Mouse (Mus musculus) liver (tissue): ENCODE measurements at regions not wholly inside any gene's neighbourhood (a gene's known extent, or its start where the extent isn't known, plus 50 kb on each side); places are given as distances from the start of the nearest gene placed in this dataset.
A peak's percentile ranks its signal among the peaks of the same experiment; 100 is the strongest.

ENCODE experiments used
- DNase-seq: peaks from one replicate; pipeline ENCODE4 v3.0.0-alpha.2; 2020; ENCODE audit warnings: mixed read lengths

GRCm38 (mm10) chr13:28750949-28751692 lies 202.4 kb downstream of the Sox4 start:
- no peak for DNase-seq

- DNase-seq, result no peak
Observed at GRCm38 (mm10) chr13:28740158-28740670, 213.3 kb downstream of the Sox4 start.

DNA sequence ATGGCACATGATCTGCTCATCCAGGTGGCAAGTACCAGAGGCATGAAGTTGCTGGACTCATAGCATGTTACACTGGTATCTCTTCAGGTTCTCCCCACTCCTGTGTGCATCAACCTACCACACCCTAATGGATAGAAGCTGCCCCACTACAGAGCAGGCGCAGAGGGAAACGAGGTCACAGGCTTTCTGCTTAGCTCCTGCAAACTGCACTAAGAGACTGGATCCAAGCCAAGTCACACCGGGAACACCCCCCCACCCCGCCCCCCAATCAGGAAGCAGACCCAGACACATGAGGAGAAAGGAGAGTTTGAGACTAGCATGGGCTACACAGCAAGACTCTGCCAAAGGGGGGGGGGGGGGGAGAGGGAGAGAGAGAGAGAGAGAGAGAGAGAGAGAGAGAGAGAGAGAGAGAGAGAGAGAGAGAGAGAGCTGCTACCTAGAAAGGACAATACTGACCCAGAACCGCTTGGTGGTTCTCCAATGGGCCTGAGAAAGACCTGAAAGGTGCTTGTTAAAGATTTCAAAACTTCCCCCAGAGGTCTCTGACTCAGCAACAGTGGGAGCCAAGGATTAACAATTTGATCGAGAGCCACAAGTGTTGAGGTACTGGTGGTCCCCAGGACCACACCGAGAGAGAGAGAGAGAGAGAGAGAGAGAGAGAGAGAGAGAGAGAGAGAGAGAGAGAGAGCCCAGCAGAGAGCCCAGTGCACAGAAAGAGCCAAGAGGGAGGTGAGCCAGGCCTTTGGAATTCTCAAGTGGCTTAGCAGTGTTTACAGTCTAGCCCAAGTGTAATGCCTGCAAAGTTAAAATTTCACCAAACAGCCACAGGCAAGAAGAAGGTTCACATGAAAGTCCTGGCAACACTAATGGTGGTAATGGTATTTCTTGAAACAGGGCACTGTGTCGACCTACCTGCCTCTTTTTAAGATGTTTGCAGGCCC lies 215.1 kb downstream of the Sox4 start:
- no peak for DNase-seq

DNA sequence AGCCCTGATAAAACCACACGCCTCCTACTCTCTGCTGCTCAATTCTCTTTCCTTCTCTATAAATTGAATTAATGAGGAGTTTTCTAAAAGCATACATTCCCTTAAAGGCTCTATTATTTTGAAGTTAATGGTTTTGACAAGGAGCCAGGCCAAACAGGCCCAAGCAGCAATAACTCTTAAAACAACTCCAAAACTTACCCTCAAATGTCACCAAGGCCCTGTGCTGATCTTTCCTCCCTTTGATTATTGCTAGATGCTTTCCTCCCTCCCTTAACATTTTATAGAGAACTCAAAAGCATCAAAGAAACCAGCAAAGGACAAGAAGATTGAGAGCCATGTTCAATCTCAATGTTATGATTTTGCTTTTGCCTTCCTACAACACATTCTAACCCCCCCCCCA lies 221.0 kb downstream of the Sox4 start:
- no peak for DNase-seq

- no peak for DNase-seq
Observed at GRCm38 (mm10) chr13:28732036-28732435, 221.5 kb downstream of the Sox4 start.

DNA sequence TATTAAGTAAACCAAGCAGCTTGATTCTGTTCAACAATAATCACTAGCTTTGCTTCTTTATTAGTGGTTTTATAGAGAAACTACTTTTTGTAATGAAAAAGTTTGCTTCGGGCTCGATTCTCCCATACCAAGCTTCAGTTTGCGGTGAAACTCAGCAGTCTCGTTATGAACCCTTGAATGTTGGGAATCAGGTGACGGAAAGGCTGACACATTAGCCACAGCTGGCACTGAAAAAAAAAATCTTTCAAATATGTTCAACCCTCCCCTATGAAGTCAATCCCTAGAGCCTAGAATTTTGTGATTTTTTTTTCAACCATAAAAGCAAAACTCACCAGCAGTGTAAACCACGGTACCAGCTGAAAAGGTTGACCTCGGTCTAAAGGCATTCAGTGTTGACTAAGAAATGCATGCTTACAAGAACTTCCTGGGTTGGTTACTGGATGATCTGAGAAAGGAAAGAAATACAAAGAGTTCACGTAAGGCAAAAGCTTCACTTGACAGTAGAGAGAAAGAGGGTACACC lies 223.4 kb downstream of the Sox4 start:
- DNase-seq, result no peak

- DNase-seq, result no peak
Observed at GRCm38 (mm10) chr13:28728768-28729167, 224.7 kb downstream of the Sox4 start.

- no peak for DNase-seq
Observed at GRCm38 (mm10) chr13:28724300-28724699, 229.2 kb downstream of the Sox4 start.

GRCm38 (mm10) chr13:28722074-28722473 lies 231.4 kb downstream of the Sox4 start:
- DNase-seq, result no peak

DNA sequence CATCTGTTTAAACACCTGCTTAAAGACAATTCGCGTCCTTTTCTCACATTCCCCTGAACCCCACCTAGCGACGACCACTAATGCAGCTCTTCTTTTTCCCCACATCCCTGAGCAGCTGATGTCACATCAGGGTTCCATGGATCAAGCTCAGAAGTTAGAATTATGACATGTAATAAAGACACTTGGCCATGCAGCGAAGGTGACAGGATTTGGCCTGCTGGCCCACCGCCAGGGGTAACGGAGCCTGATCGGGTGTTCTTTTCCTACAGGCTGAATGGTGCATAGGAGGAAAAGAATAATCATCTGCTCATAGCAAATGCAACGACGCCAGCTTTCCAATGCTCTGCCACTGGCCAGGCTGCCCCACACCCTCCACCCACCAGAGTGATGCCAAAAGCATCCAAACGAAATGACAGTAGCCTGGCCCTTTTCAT lies 231.9 kb downstream of the Sox4 start:
- no peak for DNase-seq

GRCm38 (mm10) chr13:28720639-28721239 lies 232.8 kb downstream of the Sox4 start:
- peak; percentile 7 for DNase-seq

GRCm38 (mm10) chr13:28720169-28720568 lies 233.3 kb downstream of the Sox4 start:
- no peak for DNase-seq

DNA sequence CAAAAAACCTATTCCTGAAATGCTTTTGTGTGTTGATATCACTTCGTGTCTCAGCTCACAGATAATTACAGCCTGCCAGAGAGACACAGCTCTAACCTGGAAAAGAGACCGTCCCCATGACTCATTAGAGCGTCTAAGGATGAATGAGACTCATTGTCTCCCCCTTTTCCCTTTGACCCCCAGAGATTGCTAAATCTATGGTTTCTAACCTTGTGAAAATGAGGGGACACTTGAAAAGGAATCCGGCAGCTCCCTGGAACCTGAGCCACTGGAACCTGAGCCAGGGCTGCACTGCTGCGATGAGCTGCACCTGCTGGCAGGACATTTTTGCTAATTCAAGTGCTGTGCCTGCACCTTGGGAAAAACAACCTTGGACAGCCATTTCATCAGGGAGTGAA lies 234.6 kb downstream of the Sox4 start:
- no peak for DNase-seq

DNA sequence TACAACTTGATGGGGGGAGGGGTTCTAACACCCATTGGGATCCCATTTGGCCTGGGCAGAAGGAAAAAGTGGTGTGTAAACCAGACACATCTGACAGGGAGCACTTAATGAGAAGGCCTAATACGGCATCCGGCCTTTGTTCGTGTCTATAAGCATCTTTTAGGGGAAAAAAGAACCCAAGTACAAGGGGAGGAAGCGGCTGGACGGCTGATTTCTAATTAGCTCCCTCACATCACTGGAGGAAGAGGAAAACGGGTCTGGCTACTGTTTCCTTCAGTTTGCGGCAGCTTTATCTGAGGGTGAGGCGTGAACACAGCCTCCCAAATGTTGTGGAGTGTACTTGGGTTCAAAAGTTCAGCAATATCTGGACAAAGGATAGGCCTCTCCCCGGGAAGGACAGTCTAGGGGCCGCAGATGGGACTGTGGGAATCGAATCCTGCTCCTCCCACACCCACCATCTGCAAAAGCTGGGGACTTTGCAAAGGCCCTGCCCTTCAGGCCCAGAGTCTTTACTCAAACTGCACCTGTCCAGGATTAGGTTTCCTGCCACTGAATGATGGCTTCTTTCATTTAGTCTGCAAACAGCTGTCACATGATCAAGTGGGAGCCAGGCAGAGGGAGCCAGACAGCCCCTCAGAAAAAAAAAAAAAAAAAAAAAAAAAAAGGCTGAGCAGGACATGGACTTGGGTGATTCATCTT lies 235.2 kb downstream of the Sox4 start:
- peak; percentile 16 for DNase-seq

DNA sequence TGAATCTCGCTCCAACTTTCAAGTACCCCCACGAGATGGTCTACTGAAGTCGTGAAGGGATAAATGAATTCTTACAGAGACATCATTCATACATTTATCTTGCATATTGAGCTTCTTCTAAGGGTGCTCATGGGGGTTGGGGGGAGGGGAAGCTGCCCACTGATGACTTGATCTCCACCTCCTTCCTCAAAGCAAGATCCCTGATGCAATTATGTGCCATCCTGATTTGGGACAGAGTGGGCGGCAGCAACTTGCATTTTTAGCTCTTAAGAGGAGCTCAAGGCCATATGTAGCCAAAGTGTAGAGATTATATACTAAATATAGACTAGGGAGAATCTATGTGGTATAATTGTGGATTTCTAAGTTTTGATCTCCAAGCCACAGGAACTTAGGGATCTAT lies 236.1 kb downstream of the Sox4 start:
- DNase-seq, result no peak

- DNase-seq, result no peak
Observed at GRCm38 (mm10) chr13:28709966-28710365, 243.5 kb downstream of the Sox4 start.

GRCm38 (mm10) chr13:28701309-28701708 lies 252.2 kb downstream of the Sox4 start:
- no peak for DNase-seq

DNA sequence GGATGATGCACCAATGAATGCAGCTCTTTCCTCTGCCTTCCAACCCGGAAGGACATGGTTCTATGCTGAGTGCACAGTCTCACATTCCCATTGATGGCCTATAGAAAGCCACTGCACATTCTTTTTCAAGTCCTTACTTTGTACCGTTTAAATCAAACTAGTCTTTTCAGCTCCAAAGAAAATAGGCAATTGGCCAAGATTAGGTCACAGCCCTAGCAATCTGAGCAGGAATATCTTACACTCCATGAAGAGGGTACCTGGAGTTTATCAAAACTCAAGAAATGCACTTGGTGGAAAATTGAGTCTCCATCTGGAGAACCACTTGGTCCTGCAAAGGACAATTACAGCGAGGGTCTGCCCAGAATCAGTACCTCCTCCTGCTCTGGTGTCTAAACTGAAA lies 253.4 kb downstream of the Sox4 start:
- no peak for DNase-seq

DNA sequence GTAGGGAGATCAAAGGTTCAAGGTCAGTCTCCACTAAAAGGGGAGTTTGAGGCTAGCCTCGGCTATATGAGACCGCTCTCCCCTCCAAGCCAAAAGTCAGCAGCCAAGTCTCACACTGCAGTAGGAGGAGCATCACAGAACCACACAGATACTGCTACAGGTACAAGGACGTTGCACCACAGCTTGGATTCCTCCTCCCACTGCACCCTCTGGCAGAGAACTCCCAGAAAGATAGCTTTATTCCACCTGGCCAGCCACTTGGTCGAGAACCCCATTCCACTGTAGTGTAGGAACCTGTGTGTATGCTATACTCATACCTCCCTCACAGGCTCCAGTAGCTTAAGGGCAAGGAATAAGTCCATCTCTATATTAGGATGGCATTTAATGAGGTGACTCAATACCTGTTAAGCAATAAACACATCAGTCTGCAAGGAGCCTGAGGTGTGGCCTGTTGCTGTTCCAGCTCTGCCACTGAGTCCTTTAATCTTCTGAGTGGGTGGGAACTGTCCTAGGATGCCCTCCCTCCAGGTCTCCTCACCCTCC lies 254.0 kb downstream of the Sox4 start:
- DNase-seq, result no peak

DNA sequence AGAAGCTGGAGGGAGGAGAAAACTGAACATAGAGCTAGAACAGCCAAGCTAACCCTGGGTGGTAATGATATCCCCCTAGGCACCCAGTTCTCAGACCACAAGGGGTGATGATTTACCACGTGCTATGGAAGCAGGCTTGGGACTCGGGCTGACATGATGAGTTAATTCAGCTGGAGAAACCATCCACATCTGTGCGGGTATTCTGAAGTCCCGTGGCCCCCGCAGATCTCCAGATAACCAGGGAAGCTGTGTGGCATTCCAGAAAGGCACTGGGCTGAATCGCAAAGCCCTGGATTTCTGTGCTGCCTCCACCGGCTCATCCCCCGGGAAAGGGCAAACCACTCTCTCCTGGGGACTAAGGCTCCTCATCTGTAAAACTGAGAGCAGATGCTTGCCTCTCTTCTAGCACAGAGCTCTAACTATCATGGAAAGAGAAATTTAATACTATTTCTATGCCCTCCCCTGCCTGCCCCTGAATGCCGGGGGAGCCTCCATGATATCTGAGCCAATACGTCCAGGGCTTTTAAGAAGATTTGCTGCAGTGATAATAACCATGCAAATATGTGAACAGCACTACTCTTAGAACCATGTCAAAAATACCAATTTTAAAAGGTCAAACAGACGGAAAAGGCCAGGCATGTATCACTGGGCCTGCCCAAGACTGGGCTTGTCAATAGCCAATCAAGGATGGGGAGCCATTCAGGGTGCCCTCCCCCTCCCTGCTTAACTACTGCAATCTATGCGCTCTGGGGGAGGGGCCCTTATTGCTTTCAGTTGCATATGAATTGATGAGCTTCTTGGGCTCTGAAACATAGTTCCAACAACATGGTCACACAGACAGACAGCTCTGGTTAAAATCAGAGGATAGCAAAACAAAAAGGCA lies 255.5 kb downstream of the Sox4 start:
- DNase-seq, result no peak

DNA sequence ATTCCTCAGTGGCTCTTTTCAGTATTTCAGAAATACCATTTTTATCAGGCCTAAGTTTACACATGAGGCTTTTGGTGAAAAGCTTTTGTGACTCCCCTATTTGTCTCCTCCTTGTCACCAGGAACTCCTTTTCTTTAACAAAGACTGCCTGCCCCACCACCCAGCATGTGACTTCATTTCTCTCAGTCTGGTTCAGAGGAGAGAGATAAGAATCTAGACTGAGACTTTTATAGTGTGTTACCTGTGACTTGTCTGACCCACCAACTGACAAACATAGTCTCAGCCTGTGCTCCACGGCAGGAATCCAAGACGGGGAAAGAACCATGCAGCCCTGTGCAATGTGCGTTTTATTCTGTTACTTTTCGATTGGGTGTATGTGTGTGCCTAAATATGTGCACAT lies 260.4 kb downstream of the Sox4 start:
- DNase-seq, result no peak
